Mouse (Mus musculus): ENCODE results near the gene Heg1. TPM values are rescaled to one million over a fixed set of nuclear protein-coding genes. Genes with fewer than 3 reads are reported as not detected.

Gene Heg1
- total RNA-seq, 2 experiments from 2014 or later, result 25.0 to 25.2 TPM

DNA sequence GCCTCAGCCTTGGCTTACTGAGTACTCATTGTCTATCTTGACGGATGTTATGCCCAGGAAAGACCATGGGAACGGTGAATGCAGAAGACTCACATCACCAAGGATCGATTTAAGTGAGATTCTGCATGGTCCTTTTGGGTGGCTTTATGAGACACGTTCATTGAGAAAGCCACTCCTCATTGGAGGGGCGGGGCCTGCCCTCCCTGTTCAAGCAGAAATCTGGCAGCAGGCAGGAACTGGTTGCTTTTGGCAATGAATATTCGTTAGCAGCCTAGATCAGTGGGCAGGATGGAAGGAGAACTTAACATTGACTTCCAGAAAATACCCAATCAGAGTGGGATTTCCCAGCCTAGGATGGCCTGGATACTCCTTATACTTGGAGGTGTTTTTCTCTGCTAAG lies 56.2 kb downstream of the Heg1 start:
- DNase-seq (ENCODE audit: low spot score in 2 of 2), result no peak

DNA sequence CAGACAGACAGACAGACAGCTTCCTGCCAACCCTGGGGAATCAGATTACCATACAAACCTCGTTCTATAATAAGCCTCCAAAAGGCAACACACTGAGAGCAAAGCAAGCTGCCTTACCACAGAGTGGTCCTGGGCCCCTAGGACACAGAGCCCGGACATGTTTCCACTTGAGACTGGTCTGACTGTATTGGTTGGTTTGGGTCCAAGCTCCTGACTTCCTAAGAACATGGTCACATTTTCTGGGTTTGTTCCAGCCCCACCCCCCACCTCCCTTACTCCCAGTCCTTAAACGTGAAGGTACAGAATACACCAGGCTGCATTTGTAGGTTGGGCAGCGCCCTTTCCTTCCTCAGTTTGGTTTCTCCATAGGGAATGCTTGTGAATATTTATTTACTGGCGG lies 57.6 kb downstream of the Heg1 start:
- DNase-seq (ENCODE audit: low spot score in 2 of 2), result no peak

DNA sequence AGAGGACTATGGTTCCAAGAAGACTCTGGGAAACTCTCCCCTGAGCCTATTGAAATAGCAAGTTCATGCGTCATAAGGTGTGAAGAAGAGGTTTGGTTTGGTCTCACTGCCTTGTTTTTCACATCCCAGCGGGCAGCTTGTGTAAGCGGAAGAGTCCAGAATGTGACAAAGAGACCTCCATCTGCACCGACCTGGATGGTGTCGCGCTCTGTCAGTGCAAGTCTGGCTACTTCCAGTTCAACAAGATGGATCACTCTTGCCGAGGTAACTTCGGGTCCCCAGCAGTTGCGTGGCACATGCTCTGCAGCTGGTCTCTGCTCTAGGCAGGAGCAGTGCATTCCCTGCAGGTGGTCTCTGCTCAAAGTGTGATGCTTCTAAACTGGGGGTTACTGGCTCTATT lies 58.1 kb downstream of the Heg1 start:
- DNase-seq (ENCODE audit: low spot score in 2 of 2), result no peak

DNA sequence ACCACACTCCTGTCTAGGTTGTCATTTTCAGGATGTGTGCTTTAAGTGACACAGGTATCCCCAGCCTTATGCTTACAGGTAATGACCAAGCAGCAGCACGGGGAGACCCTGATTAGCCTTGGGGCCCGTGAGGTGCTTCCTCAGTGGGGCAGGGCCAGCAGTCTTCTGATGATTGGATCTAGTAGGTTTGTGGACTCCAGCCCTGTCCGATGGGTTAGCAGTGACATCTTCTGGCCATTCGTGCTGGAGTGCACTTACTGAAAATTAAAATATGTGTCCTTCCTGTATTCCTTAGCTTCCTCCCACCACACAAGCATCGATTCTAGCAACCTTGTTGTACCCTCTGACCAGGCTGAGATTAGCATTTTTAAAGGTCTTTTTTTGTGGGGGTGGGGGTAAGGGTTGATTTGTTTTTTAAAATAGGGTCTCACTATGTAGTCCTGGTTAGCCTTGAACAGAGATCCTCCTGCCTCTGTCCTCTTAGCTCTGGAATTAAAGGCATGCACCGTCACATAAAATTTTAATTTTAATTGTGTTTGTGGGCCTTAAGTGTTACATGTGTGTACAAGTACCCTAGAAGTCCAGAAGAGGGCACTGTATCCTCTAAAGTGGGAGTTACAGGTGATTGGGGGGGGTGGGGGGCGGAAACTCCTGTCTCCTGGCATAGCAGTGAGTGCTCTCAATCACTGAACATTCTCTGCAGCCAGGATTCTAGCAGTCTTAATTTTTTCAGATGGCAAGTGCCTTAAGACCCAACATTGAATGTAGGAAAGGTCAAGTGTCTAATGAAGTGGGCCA lies 60.7 kb downstream of the Heg1 start:
- peak; percentile 17 to 49 for DNase-seq (ENCODE audit: low spot score in 2 of 2)

DNA sequence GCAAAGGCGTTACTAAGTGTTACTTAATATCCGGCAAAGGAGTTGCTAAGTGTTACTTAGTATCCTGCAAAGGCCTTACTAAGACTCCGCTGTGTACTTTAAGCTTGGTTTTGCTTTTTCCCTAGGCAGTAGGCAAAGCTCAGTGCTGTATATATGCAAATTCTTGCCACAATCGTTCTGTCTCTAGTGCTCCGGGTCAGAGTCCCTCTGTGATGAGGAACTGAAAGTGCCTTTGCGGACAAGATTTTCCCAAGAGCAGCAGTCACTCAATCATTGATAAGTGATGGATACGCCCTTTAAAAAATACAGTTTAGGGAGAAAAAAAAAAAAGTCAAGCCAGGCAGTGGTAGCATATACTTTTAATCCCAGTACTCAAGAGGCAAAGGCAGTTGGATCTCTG lies 61.3 kb downstream of the Heg1 start:
- DNase-seq (ENCODE audit: low spot score in 2 of 2), result no peak

DNA sequence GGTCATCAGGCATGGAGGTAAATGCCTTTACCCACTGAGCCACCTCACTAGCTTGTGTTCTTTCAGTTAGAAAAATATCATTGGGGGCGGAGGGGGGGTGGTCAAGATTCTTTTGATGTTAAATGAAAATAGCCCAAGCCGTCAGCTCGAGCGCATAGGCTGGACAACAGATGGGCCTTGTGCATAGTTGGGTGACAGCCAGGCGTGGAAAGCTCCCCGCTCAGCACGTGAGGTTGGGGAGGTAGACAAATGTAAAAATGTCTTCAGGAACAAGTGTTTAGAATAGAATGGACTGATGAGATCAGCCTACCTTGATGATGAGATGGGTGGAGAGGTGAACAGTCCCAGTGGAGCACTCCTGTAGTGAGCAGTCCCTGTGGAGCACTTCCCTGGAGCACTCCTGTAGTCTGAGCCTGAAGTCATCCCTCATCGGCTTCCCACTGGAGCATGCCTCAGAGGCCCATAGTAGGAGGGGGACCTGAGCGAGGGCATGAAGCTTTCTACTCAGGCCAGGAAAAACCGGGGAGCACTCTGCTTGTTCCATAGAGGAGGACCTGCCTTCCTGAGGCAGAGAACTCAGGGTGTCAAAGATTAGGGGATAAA lies 62.0 kb downstream of the Heg1 start:
- peak in 1 of 2 experiments; percentile 26 for DNase-seq (ENCODE audit: low spot score in 2 of 2)

DNA sequence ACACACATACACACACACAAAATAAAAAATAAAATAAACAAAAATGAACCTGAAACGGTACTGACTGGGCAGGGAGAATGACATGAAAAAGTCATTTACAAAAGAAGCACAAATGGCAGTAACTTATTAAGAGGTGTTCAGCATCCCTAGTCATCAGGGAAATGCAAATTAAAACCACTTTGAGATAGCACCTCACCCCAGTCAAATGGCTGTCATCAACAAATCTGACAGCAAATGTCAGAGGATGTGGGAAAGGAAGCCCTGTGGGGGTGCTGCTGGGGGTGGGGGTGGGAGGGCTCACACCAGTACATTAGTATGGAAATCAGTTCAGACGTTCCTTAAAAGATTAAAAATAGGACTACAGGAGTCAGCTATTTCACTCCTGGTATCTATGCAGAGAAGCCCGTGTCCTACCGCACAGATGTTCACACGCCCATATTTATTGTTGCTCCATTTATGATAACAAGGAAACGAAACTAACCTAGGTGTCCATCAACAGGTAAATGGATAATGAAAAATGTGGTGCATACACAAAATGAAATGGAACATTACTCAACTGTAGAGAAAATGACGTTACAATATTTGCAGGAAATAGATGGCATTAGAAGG lies 63.3 kb downstream of the Heg1 start:
- no peak for DNase-seq (ENCODE audit: low spot score in 2 of 2)

DNA sequence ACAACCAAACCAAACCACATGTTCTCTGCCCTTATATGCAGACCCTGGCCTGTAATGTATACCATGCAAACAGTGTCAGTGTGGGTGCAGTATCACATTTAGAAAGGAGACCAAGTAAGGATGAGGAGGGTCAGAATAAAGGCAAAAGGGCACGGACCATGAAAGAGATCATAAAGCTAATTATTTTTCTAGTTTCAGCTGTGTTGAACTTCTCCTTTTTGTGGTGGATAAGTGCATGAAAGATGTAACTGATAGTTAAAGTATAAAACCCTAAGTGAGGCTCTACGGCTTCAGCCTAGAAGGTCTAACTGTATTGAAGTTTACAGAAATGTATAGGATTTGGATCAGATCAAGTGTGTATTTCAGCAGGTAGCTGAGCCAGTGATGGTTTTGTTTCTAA lies 63.8 kb downstream of the Heg1 start:
- no peak for DNase-seq (ENCODE audit: low spot score in 2 of 2)

DNA sequence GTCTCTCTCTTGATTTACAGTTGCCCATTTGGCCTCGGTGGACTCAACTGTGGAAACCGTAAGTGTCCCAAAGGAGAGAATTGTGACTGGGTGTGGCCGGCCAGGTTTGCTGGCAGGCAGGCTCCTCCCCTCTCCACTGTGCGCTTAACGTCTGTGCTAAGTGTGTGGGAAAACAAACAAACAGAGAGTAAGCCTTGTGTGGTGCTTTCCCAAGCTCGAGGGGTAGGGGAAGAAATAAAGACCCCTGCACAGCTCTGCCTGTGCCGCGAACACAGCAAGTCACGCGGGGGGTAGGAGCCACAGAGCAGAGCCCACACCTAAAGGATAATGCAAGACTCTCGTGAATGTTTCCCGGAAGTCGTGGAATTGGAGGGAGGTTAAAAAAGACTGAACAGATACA lies 67.0 kb downstream of the Heg1 start:
- DNase-seq (ENCODE audit: low spot score in 2 of 2), result no peak

DNA sequence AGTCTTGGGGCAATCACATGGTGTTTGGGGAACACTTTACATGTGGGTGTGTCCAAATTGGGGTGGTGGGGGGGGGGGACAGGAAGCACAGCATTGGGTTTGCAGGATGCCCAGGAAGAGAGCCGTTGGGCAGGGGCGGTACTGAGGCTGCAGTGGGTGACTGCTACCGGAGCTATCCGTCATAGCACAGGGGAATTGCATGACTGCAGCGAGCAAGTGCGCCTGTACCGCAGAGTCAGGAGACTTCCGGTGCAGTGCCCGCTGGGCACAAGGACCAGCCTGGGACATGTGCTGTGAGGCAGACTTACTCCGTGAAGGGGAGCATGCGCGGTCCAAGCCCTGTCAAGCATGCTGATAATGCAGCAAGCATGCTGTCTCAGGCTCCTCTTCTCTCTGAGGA lies 67.4 kb downstream of the Heg1 start:
- DNase-seq (ENCODE audit: low spot score in 2 of 2), result no peak

DNA sequence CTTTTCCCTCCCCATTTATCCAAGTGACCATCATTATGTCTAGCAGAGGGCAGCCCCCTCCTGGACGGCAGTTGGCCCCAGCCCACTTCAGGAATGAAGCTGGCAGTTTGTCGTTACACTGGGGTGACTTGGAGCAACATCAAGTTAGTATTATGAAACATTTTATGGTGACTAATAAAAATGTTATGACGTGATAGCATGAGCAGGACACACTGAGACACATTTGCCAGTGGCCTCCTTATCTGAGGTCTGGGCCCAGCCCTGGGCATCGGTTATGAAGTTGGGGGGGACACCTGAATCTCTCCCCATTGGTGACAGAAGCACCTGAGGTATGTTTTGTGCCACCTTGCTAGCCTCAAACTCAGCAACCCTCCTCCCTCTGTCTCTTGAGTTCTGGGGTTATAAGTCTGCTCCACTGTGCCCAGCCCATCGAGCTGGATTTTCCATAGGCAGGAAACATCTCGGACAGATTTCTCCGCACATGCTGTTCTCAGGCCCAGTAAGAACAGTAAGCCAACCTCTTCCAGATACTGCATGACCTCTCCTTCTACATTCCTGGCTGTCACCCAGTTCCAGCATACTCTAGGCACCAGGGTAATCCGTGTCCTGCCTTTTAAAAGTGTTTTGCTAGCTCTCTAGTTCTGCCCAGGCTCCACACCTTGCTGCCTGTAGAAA lies 68.9 kb downstream of the Heg1 start:
- DNase-seq (ENCODE audit: low spot score in 2 of 2), result no peak

DNA sequence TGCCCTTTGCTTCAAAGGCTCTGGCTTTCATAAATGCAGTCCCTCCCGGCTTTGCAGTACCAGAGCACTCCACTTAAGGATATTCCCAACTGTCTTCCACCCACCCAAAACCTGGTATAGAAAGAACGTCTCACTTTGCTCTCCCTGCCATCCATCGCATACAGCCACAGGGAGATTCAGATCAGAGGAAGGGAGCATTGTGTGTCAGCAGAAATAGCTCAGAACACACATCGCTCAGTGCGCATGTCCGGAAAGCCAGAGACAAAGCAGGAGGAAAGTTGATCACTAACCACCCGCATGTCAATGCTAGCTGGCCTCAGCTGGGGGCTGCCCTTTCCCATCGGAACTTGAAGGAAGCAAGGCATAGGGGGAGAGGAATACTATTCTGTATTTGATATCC lies 71.1 kb downstream of the Heg1 start:
- peak; percentile 32 to 64 for DNase-seq (ENCODE audit: low spot score in 2 of 2)

DNA sequence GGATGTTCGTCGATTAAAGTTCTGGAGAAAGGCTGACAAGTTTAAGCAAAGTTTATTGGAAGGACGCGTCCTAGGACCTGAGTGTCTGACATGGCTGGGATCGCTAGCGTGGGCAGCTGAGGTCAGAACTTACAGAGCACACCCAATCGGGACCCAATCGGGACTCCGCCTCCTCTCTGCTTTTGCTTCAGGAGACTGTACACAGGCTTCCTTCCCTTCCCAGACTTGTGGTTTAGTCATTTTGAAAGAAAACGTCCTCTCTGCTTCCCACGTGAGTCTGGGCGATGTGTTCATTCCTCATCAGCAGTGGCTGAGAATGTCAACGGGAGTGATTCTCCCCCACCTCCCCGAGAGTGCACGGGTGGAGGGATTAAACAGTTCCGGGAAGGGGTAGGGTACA lies 71.8 kb downstream of the Heg1 start:
- peak; percentile 10 to 26 for DNase-seq (ENCODE audit: low spot score in 2 of 2)

DNA sequence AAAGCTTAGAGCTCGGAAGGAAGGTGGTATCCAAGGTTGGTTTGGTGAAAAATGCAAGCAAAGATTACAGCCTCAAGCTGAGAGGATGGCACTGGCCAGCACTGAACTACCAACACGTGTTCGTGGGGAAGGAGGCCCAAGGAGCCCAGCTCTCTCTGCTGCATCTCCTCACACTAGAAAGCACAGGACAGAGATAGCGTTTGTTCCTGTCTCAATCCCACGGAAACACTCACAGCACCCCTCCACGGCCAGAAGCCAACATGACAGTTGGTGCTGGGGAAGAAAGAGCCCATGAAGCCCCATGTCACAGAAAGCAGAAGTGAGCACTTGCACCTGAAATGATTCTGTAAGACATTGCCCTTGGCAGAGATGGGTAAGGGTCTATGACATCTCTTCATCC lies 72.2 kb downstream of the Heg1 start:
- DNase-seq (ENCODE audit: low spot score in 2 of 2), result peak; percentile 18 to 20

DNA sequence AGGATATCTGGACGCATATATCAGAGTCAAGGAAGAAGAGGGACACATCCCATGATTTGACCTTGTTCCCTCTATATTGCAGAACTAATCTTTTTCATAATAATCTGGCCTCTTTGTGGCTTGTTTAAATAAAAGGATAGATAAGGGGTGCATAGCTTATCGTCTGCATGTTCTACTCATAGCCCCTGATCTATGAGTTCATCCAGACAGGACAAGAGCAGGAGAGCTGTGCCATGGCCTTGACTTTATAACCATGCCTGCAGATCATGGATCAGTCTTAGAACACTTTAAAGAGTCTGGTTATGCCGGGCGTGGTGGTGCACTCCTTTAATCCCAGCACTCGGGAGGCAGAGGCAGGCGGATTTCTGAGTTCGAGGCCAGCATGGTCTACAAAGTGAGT lies 75.0 kb downstream of the Heg1 start:
- no peak for DNase-seq (ENCODE audit: low spot score in 2 of 2)

DNA sequence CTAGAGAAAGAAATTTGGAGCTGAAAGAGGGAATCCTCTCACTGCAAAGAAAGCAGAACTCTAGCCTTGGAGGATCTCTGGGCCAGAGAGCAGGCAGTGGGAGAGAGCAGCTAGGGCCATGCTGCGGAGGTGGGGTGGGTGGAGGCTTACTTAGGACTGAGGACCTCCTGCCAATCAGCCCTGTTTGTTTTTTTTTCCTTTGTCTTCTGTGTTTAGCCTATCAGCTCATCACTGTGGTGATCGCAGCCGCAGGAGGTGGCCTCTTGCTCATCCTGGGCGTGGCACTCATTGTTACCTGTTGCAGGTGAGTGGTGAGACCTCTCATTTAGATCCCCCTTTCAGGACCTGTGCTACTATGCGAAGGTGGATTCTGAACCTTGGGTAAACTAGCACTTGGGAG lies 76.4 kb downstream of the Heg1 start:
- no peak for DNase-seq (ENCODE audit: low spot score in 2 of 2)

DNA sequence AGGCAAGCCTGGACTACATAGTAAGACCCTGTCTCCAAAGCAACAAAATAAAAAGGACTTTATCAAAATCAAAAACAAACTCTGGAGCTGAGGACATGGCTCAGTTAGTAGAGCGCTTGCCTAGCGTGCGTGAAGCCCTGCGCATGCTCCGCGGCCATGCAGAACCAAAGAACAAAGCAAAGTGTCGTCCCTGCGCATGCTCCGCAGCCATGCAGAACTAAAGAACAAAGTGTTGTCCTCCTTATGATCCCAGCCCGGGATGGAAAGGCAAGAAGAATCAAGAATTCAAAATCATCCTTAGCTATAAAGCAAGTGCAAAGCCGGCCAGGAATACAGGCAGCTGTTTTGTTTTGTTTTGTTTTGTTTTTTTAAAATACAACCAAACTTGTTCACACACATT lies 76.8 kb downstream of the Heg1 start:
- no peak for DNase-seq (ENCODE audit: low spot score in 2 of 2)

DNA sequence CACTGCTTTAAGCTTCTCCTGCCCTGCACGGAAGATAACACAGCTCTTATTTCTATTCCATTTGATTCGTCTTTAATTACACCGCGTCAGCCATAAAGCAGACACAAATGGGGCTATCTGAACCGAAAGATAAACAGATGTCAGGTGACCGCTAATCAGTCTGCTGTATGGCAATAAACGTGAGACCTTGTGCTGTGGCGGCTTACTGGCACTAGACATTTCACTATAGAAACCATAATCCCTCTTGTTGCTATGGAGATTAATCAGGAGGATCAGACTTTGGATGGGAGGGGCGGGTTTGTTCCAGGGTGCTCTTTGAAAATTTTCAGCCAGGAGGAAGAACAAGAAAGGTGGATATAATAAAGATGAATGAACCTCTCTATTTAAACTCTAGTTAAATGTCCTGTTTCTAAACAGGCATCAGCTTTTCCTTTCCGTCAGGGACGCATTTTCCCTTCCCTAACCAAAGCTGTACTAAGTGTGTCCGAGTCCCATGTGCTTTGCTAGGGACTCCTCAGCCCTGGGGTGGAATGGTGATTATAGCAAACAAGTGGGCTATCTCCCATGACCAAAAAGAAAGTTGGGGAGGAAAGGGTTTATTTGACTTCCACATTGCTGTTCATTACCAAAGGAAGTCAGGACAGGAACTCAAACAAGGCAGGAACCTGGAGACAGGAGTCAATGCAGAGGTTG lies 80.5 kb downstream of the Heg1 start:
- no peak for DNase-seq (ENCODE audit: low spot score in 2 of 2)

DNA sequence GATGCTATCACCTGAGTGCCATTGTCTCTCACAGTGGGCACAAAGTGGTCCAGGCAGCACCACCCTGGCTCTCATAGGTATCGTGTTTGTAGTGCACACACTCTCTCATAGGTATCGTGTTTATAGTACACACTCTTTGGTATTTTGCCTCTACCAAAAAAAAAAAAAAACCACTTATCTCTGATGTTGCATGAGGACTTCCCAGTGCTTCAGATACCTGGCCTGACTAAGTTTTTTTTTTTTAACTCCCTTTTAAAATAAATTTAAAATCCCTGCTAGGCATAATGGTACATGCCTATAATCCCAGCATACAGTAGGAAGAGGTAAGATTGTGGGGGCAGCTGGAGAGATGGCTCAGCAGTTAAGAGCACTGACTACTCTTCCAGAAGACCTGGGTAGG lies 81.3 kb downstream of the Heg1 start:
- no peak for DNase-seq (ENCODE audit: low spot score in 2 of 2)

DNA sequence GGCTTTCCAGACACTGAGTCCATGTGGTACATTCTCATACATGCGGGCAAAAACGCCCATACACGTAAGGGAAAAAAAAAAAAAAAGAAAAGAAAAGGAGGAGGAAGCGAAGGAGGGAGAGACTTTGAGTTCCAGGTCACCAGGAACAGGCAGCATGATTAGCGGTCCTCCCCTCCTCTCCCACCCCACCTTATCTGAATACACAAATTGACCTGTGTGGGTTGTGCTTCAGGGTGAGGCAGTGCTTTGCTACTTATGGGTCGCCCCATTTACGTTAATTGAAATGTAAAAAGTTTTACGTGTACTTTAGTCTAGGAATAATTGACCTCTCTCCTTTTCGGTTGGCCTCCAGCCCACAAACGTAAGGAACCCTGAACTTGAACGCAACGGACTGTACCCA lies 82.1 kb downstream of the Heg1 start:
- no peak for DNase-seq (ENCODE audit: low spot score in 2 of 2)

DNA sequence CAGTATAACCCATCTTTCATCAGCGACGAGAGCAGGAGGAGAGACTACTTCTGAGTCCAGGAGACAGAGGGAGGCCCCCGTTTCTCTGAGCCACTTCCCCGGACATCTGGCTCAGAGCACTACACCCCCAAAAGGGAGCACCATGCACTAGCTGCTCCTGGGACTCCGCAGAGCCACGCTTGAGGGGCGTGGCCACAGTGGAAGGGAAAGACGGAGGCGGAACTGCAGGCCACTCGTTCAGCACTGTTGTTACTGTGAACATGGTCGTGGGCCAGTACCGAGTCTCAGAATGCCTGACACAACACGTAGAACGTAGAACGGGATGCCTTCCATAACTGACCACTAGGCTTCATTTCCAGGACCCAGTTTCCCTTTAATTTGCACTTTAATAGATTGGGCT lies 82.6 kb downstream of the Heg1 start:
- DNase-seq (ENCODE audit: low spot score in 2 of 2), result no peak

Data from left cerebral cortex, adult 18-20 months (tissue).